Mouse (Mus musculus) MEL (cell line): ENCODE results near the gene Pan2. TPM values are rescaled to one million over a fixed set of nuclear protein-coding genes. Genes with fewer than 3 reads are reported as not detected.
A peak's percentile ranks its signal among the peaks of the same experiment; 100 is the strongest.
"Not testable (repeated sequence)": the region's sequence is repeated elsewhere in the genome, so short reads cannot be mapped to it uniquely, and the experiment has no call there.

Source experiments
- DNase-seq: peaks from one replicate; pipeline ENCODE4 v3.0.0; 2011; ENCODE audit warnings: low read depth, low spot score
- H3K27ac ChIP-seq: 2 replicates; pipeline ENCODE4 v1.5.1; 2012; ENCODE audit warnings: low read depth, mild to moderate bottlenecking, control low read depth, low read length, moderate library complexity; ENCODE audit not compliant: control insufficient read depth
- H3K27me3 ChIP-seq, 2 experiments: fragments of 150-350 bp in 1 of 2; sonication (generic) in 1 of 2; 2 replicates each; pipeline ENCODE4 v1.6.1; 2012; ENCODE audit warnings: low read length in 2 of 2, mild to moderate bottlenecking in 2 of 2, improper control_type of control experiment in 1 of 2, moderate library complexity in 1 of 2; ENCODE audit not compliant: insufficient read depth in 2 of 2, control insufficient read depth in 1 of 2
- H3K36me3 ChIP-seq, 2 experiments: 2 replicates each; pipeline ENCODE4 v1.6.1; 2012 to 2014; ENCODE audit warnings: low read length in 2 of 2, improper control_type of control experiment in 1 of 2, inconsistent platforms in 1 of 2, mild to moderate bottlenecking in 1 of 2; ENCODE audit not compliant: insufficient read depth in 2 of 2, control insufficient read depth in 1 of 2
- H3K4me1 ChIP-seq, 2 experiments: fragments of 150-350 bp in 1 of 2; sonication (generic) in 1 of 2; 2 replicates each; pipeline ENCODE4 v1.6.1; 2012; ENCODE audit warnings: low read length in 2 of 2, improper control_type of control experiment in 1 of 2, mild to moderate bottlenecking in 1 of 2; ENCODE audit not compliant: insufficient read depth in 2 of 2, control insufficient read depth in 1 of 2
- H3K4me3 ChIP-seq, 2 experiments: fragments of 150-350 bp in 1 of 2; sonication (generic) in 1 of 2; 2 replicates each; pipeline ENCODE4 v1.5.1; 2012; ENCODE audit warnings: low read depth in 2 of 2, low read length in 2 of 2, mild to moderate bottlenecking in 2 of 2, moderate library complexity in 2 of 2, control low read depth in 1 of 2, improper control_type of control experiment in 1 of 2; ENCODE audit not compliant: control insufficient read depth in 1 of 2, insufficient read depth in 1 of 2
- H3K79me2 ChIP-seq: 2 replicates; pipeline ENCODE4 v1.6.1; 2012; ENCODE audit warnings: mild to moderate bottlenecking, low read length, moderate library complexity; ENCODE audit not compliant: control insufficient read depth, poor library complexity, insufficient read depth
- H3K9ac ChIP-seq: 2 replicates; pipeline ENCODE4 v1.6.1; 2012; ENCODE audit warnings: low read depth, mild to moderate bottlenecking, control low read depth, low read length, moderate library complexity; ENCODE audit not compliant: control insufficient read depth, poor library complexity, severe bottlenecking
- H3K9me3 ChIP-seq: fragments of 150-350 bp; sonication (generic); replicated peaks from 2 replicates; pipeline ENCODE4 v1.6.1; 2012; ENCODE audit warnings: mild to moderate bottlenecking, low read length, improper control_type of control experiment, moderate library complexity; ENCODE audit not compliant: insufficient read depth
- BHLHE40 ChIP-seq: IDR thresholded peaks from 2 replicates; pipeline ENCODE4 v1.6.1; 2012; ENCODE audit warnings: low read depth, mild to moderate bottlenecking, inconsistent platforms, low read length, improper control_type of control experiment, borderline replicate concordance
- CHD2 ChIP-seq: IDR thresholded peaks from 2 replicates; pipeline ENCODE4 v1.6.1; 2011; ENCODE audit warnings: low read length, improper control_type of control experiment
- CTCF ChIP-seq, 3 experiments: IDR thresholded peaks in 2 of 3; conservative IDR thresholded peaks in 1 of 3; 2 replicates each; pipeline ENCODE4 v1.5.1; 2011 to 2012; ENCODE audit warnings: low read length in 3 of 3, low read depth in 2 of 3, mild to moderate bottlenecking in 2 of 3, improper control_type of control experiment in 1 of 3, inconsistent platforms in 1 of 3, mixed read lengths in 1 of 3, moderate library complexity in 1 of 3; ENCODE audit not compliant: control insufficient read depth in 1 of 3, insufficient read depth in 1 of 3, poor library complexity in 1 of 3, severe bottlenecking in 1 of 3
- ELF1 ChIP-seq: IDR thresholded peaks from 2 replicates; pipeline ENCODE4 v1.6.1; 2014; ENCODE audit warnings: low read depth, mild to moderate bottlenecking, inconsistent platforms, low read length, improper control_type of control experiment, moderate library complexity
- GATA1 ChIP-seq: IDR thresholded peaks from 2 replicates; pipeline ENCODE4 v1.6.1; 2011; ENCODE audit warnings: low read depth, low read length, improper control_type of control experiment
- HCFC1 ChIP-seq: IDR thresholded peaks from 2 replicates; pipeline ENCODE4 v1.6.1; 2012; ENCODE audit warnings: low read depth, mild to moderate bottlenecking, inconsistent platforms, low read length, improper control_type of control experiment, moderate library complexity
- MAX ChIP-seq: IDR thresholded peaks from 2 replicates; pipeline ENCODE4 v1.6.1; 2011; ENCODE audit warnings: low read length, improper control_type of control experiment
- MEF2A ChIP-seq: IDR thresholded peaks from 2 replicates; pipeline ENCODE4 v1.6.1; 2014; ENCODE audit warnings: low read depth, mild to moderate bottlenecking, inconsistent platforms, low read length, improper control_type of control experiment; ENCODE audit not compliant: poor library complexity, insufficient replicate concordance, severe bottlenecking; ENCODE audit errors: extremely low read depth
- POLR2AphosphoS5 ChIP-seq: IDR thresholded peaks from 2 replicates; pipeline ENCODE4 v1.6.1; 2012; ENCODE audit warnings: low read depth, borderline replicate concordance, mild to moderate bottlenecking, inconsistent platforms, low read length, moderate library complexity, mixed read lengths
- TBP ChIP-seq: IDR thresholded peaks from 2 replicates; pipeline ENCODE4 v1.8.0; 2011; ENCODE audit warnings: low read depth, low read length, improper control_type of control experiment
- TCF12 ChIP-seq: IDR thresholded peaks from 2 replicates; pipeline ENCODE4 v1.6.1; 2014; ENCODE audit warnings: low read depth, mild to moderate bottlenecking, inconsistent platforms, low read length, improper control_type of control experiment, moderate library complexity
- USF1 ChIP-seq: IDR thresholded peaks from 2 replicates; pipeline ENCODE4 v1.6.1; 2014; ENCODE audit warnings: low read depth, mild to moderate bottlenecking, inconsistent platforms, low read length, improper control_type of control experiment, moderate library complexity
- USF2 ChIP-seq, 2 experiments: IDR thresholded peaks; 2 replicates each; pipeline ENCODE4 v1.6.1; 2011 to 2012; ENCODE audit warnings: improper control_type of control experiment in 2 of 2, low read length in 2 of 2, borderline replicate concordance in 1 of 2, inconsistent platforms in 1 of 2, low read depth in 1 of 2, mild to moderate bottlenecking in 1 of 2; ENCODE audit not compliant: insufficient read depth in 1 of 2
- ZNF384 ChIP-seq: IDR thresholded peaks from 2 replicates; pipeline ENCODE4 v1.6.1; 2012; ENCODE audit warnings: low read depth, mild to moderate bottlenecking, inconsistent platforms, low read length, improper control_type of control experiment
- polyA plus RNA-seq, 2 experiments: library from polyadenylated mRNA; stranded (reverse) in 1 of 2; unstranded in 1 of 2; fragments of >175 nt in 1 of 2; fragments of >200 nt in 1 of 2; gene quantifications; 2 replicates each; pipeline versions ENCODE4 v1.2.1 to v1.2.4; 2012; ENCODE audit warnings: low replicate concordance in 2 of 2, low read depth in 1 of 2; ENCODE audit not compliant: insufficient read length in 2 of 2, insufficient read depth in 1 of 2, missing spikeins in 1 of 2
- total RNA-seq: library from RNA; depleted of rRNA; stranded (reverse); fragments of 300-350 nt; gene quantifications from 2 replicates; pipeline ENCODE4 v1.2.3, GENCODE M21; 2012

Gene Pan2
- total and polyA plus RNA-seq, 3 experiments, result 6.8 to 28.6 TPM; not detected in 1

- peak; percentile 39 for DNase-seq
- H3K4me3 ChIP-seq, H3K27ac ChIP-seq: not testable (repeated sequence)
Measured at GRCm38 (mm10) chr10:128272819-128273439, 30.2 kb upstream of the Pan2 start.

GRCm38 (mm10) chr10:128275374-128275773 lies 27.8 kb upstream of the Pan2 start:
- not testable (repeated sequence) for H3K9me3 ChIP-seq, H3K27ac ChIP-seq, H3K36me3 ChIP-seq, H3K4me3 ChIP-seq, H3K79me2 ChIP-seq, DNase-seq, H3K9ac ChIP-seq, H3K4me1 ChIP-seq, H3K27me3 ChIP-seq

More at GRCm38 (mm10) chr10:128272819-128273439, 30.2 kb upstream of the Pan2 start:
- TF ChIP-seq ZNF384, result peak; percentile 81
- TF ChIP-seq CTCF (IDR thresholded peaks at IDR 0.05 in 2 of 3, conservative IDR thresholded peaks at IDR 0.05 in 1 of 3; ENCODE audit: control insufficient read depth in 1 of 3, insufficient read depth in 1 of 3, low read depth in 2 of 3, low read length in 3 of 3, poor library complexity in 1 of 3, severe bottlenecking in 1 of 3), result peak in 1 of 3 experiments; percentile 0; a peak in 1 of 6 replicates
- TF ChIP-seq TBP, result peak; percentile 89
- not testable (repeated sequence) for H3K79me2 ChIP-seq, H3K27me3 ChIP-seq, H3K36me3 ChIP-seq, H3K4me1 ChIP-seq, H3K9me3 ChIP-seq, H3K9ac ChIP-seq

- H3K4me3 ChIP-seq, result no peak overlapping the region
- no peaks in the 10 kb centered on the region for H3K79me2 ChIP-seq
- no peak for TF ChIP-seq GATA1
- no peak for TF ChIP-seq MEF2A
- TF ChIP-seq USF1, result no peak
- no peak for TF ChIP-seq POLR2AphosphoS5
- TF ChIP-seq USF2 (IDR thresholded peaks at IDR 0.05; ENCODE audit: borderline replicate concordance in 1 of 2, insufficient read depth in 1 of 2, low read depth in 1 of 2, low read length in 2 of 2), result no peak
- TF ChIP-seq TBP, result no peak
- TF ChIP-seq TCF12, result no peak
- no peak for TF ChIP-seq MAX
- TF ChIP-seq BHLHE40, result no peak
- no peak for TF ChIP-seq ELF1
- TF ChIP-seq CHD2, result no peak
- no peak for TF ChIP-seq HCFC1
- H3K4me1 ChIP-seq, result no peaks in the 10 kb centered on the region
- no peak for DNase-seq
- H3K36me3 ChIP-seq, result no peaks in the 10 kb centered on the region
- H3K9ac ChIP-seq, result no peak overlapping the region
- H3K27me3 ChIP-seq, result no peaks in the 10 kb centered on the region
- no peaks in the 10 kb centered on the region for H3K9me3 ChIP-seq
- H3K27ac ChIP-seq, result no peak overlapping the region
Measured at GRCm38 (mm10) chr10:128278158-128278557, 25.0 kb upstream of the Pan2 start.
